Mouse (Mus musculus) lung, adult 2 months (tissue): ENCODE measurements around the gene Pcgf5. TPM values are rescaled to one million over a fixed set of nuclear protein-coding genes. Genes with fewer than 3 reads are reported as not detected.
A peak's percentile ranks its signal among the peaks of the same experiment; 100 is the strongest.

Source experiments
- DNase-seq: peaks from one replicate; pipeline ENCODE4 v3.0.0; 2022
- H3K4me1 ChIP-seq: fragments of 200-500 bp; 2 replicates; pipeline ENCODE4 v1.6.1; 2011; ENCODE audit warnings: low read length; ENCODE audit not compliant: control insufficient read depth, insufficient read depth
- H3K4me3 ChIP-seq: fragments of 200-500 bp; replicated peaks from 2 replicates; pipeline ENCODE3; 2011; ENCODE audit warnings: low read depth, mild to moderate bottlenecking, control low read depth, low read length; ENCODE audit errors: extremely low read depth
- CTCF ChIP-seq: fragments of 200-500 bp; IDR thresholded peaks from 2 replicates; pipeline ENCODE4 v1.5.1; 2011; ENCODE audit warnings: mild to moderate bottlenecking, low read length, control low read depth; ENCODE audit not compliant: insufficient read depth
- POLR2A ChIP-seq: fragments of 200-500 bp; IDR thresholded peaks from 2 replicates; pipeline ENCODE4 v1.6.1; 2011; ENCODE audit warnings: low read depth, mild to moderate bottlenecking, control low read depth, low read length, borderline replicate concordance; ENCODE audit errors: extremely low read depth
- WGBS: fragments of 180-500 bp; shearing (Covaris S2); methylation state at CpG from one replicate; pipeline ENCODE4 v1.1.7; 2018; 5-methylcytosine and 5-hydroxymethylcytosine counted together
- polyA plus RNA-seq: library from polyadenylated mRNA; depleted of rRNA; stranded (reverse); fragments of >200 nt; gene quantifications from 2 replicates; pipeline ENCODE4 v1.2.3, GENCODE M21; 2012

Pcgf5 gene
- polyA plus RNA-seq, 1 experiment = 8.7 TPM

- DNase-seq = peak; percentile 33
- TF ChIP-seq CTCF (peak; percentile 71), POLR2A (no peak)
- no peaks in the 10 kb centered on the region for H3K4me1 ChIP-seq
- WGBS = 14% methylated on average over 6 of the region's 6 CpGs
- H3K4me3 ChIP-seq = no peak overlapping the region
These were observed 122.0 kb downstream of the Pcgf5 start for GRCm38 (mm10) chr19:36470106-36470505.

DNA sequence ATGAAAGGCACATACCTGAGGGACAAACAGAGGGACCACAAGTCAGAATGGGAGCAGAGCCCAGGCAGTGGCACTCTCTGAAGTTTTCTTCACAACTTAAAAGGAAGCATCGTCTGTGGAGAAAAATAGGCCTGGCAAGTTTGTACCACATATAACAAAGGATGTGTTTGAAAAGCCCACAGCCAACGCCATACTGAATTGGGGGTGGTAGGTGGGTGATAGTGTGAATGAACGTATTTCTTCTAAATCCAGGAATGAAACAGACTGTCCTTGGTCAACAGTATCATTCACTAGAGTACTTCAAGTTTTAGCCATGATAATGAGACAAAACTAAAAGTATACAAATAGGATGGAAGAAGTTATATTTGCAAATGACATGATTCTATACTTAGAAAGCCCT, 123.2 kb downstream of the Pcgf5 start:
- WGBS = 79% methylated on average over 3 of the region's 3 CpGs
- TF ChIP-seq POLR2A (no peak), CTCF (no peak)
- H3K4me1 ChIP-seq = no peaks in the 10 kb centered on the region
- no peak overlapping the region for H3K4me3 ChIP-seq
- DNase-seq = no peak

- 89% methylated on average over 4 of the region's 4 CpGs for WGBS
- Histone ChIP-seq H3K4me1 (no peaks in the 10 kb centered on the region), H3K4me3 (no peak overlapping the region)
- DNase-seq = no peak
- TF ChIP-seq POLR2A = no peak
- no peak for TF ChIP-seq CTCF
These were observed 128.5 kb downstream of the Pcgf5 start for GRCm38 (mm10) chr19:36476596-36476995.

DNA sequence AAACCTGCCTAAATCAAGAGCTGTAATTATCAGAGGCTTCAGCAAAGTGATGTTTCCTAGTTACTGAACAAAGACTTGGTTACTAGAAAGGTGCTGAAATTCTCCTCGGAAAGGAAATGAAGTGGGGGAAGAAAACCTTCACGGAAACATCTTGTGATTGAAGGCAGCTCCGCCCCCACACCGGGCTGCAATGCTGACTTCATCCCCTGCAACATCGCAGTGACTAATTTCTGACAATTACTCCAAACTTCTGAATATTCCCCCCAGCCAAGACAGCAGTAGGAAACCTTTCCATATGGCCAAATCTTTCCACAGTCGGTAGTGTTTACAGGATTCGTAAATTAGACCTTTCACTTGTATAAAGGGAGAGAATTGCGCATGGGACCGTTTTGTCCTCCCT, 129.0 kb downstream of the Pcgf5 start:
- DNase-seq = no peak
- H3K4me3 ChIP-seq = no peak overlapping the region
- no peak for TF ChIP-seq CTCF
- TF ChIP-seq POLR2A = no peak
- H3K4me1 ChIP-seq = no peaks in the 10 kb centered on the region
- 40% methylated on average over 9 of the region's 9 CpGs for WGBS

DNA sequence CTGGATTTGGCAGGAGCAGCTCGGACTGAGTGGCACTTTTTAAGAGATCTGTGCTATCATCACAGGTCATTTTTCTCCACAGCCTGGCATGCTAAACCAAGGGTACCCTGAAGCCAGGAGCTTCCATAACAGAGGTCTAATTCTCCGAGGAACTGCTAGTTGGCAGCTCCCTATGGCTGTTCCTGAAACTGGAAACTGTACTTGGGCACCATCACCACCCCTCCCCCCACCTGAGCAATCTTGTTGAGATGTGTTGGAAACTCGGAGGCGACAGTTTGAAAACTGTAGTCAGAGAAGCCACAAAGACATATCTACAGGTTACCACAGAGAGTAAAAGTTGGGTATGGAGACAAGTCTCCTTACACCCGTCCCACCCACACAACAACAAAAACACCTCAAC, 129.6 kb downstream of the Pcgf5 start:
- H3K4me1 ChIP-seq = no peaks in the 10 kb centered on the region
- 55% methylated on average over 5 of the region's 5 CpGs for WGBS
- no peak for DNase-seq
- TF ChIP-seq POLR2A (no peak), CTCF (no peak)
- no peak overlapping the region for H3K4me3 ChIP-seq

DNA sequence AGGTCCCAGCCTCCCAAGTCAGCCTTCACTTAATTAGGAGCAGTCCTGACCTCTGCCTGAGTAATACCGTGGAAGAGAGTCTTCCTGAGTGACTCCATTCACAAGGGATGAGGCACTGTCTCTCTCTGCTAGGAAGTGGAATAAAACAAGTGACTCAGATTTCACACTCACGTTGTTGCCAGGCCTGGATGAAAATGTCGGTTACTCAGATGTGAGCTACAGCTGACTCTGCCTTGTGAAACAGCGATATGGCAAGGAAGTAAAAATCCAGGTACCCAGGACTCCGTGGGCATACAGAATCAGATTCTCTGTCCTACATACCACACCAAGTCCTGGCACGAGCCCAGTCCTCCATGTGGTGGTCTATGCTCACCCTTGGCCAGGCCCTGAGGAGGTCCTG, 142.8 kb downstream of the Pcgf5 start:
- Histone ChIP-seq H3K4me3 (no peak overlapping the region), H3K4me1 (no peaks in the 10 kb centered on the region)
- DNase-seq = no peak
- 80% methylated on average over 6 of the region's 6 CpGs for WGBS
- TF ChIP-seq CTCF = no peak
- TF ChIP-seq POLR2A = no peak

GRCm38 (mm10) chr19:36495555-36495954, 147.4 kb downstream of the Pcgf5 start:
- 56% methylated on average over 3 of the region's 3 CpGs for WGBS
- no peak for DNase-seq
- no peak overlapping the region for H3K4me3 ChIP-seq
- H3K4me1 ChIP-seq = no peaks in the 10 kb centered on the region
- TF ChIP-seq CTCF = no peak
- no peak for TF ChIP-seq POLR2A

DNA sequence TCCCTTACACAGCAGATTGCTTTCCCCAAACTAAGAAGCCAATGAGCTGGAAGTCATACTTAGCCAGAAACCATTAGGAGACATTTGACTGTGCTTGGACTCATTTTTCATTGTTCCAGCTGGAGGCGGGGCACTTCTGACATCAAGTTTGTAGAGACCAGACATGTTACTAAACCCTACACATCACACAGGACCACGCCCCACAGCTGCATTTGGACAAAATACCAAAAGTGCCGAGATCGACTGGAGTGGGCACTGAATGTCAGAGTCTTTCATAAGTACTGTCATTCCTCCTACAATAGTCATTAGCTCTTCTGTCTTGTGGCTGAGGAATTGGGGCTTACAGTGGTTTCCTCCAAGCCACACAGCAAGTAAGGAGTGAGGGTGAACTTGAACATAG, 148.4 kb downstream of the Pcgf5 start:
- 61% methylated on average over 4 of the region's 4 CpGs for WGBS
- no peak for DNase-seq
- H3K4me3 ChIP-seq = no peak overlapping the region
- TF ChIP-seq CTCF = no peak
- no peak for TF ChIP-seq POLR2A
- no peaks in the 10 kb centered on the region for H3K4me1 ChIP-seq

- H3K4me1 ChIP-seq = no peaks in the 10 kb centered on the region
- 60% methylated on average over 4 of the region's 4 CpGs for whole genome bisulfite sequencing
- no peak for DNase-seq
- H3K4me3 ChIP-seq = no peak overlapping the region
- TF ChIP-seq CTCF (no peak), POLR2A (no peak)
These were observed 149.0 kb downstream of the Pcgf5 start for GRCm38 (mm10) chr19:36497067-36497466.

DNA sequence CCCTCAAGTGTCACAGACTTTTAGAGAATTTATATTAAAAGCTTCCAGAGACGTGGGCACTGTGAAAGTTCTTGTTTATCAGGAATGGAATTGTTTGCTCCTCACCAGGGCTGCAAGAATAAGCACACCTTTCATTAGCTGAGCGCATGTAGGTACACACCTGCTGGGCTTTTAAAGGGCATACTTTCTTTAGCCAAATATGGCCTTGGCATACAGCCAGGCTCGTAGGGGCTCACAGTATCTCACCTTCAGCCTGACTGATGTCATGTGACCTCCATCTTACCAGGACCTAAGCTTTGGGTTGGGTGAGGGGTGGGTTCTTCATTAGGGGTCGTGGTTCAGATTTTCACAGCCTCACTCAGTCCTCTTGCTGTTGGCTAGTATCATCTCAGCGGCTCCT, 149.6 kb downstream of the Pcgf5 start:
- no peak for DNase-seq
- 56% methylated on average over 5 of the region's 5 CpGs for WGBS
- Histone ChIP-seq H3K4me1 (no peaks in the 10 kb centered on the region), H3K4me3 (no peak overlapping the region)
- TF ChIP-seq CTCF (no peak), POLR2A (no peak)
